Mouse (Mus musculus): ENCODE results near the gene Ccnd3. TPM values are rescaled to one million over a fixed set of nuclear protein-coding genes. Genes with fewer than 3 reads are reported as not detected.
"Not testable (repeated sequence)": the region's sequence is repeated elsewhere in the genome, so short reads cannot be mapped to it uniquely, and the experiment has no call there.

Ccnd3 gene
- total RNA-seq, 2 experiments from 2014 or later, result 31.0 to 31.7 TPM

DNA sequence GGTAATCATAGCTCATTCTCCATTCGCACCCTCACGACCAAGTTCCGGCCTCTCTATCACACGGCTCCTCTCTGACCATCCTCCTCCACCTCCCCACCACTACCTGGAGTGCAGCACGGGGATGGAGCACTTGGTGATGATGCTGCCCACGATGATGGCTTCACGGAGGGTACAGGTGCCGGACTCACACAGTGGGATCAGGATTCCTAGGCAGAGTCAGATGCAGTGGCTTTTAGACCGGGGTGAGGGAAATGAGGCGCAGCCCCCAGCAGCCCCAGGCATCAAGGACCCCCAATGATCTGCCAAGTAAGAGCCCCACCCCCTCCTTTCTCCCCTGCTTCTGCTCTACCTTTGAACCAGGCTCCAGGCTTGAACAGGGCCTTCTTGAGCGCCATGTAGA is 97.4 kb downstream of the Ccnd3 start:
- intact Hi-C loops (cut with DNase I), result no loop called here
- no peak for DNase-seq (ENCODE audit: low spot score in 2 of 2)

DNA sequence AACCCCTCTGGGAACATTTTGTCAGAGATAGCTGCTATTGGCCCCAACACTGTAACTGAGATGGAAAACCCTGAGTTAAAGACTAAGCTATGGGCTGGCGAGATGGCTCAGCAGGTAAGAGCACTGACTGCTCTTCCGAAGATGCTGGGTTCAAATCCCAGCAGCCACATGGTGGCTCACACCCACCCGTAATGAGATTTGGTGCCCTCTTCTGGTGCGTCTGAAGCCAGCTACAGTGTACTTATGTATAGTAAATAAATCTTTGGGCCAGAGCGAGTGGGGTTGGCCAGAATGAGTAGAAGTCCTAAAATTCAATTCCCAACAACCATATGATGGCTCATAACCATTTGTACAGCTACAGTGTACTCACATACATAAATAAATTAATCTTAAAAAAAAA is 101.4 kb downstream of the Ccnd3 start:
- intact Hi-C loops (cut with DNase I), result no loop called here
- no peak for DNase-seq (ENCODE audit: low spot score in 2 of 2)

DNA sequence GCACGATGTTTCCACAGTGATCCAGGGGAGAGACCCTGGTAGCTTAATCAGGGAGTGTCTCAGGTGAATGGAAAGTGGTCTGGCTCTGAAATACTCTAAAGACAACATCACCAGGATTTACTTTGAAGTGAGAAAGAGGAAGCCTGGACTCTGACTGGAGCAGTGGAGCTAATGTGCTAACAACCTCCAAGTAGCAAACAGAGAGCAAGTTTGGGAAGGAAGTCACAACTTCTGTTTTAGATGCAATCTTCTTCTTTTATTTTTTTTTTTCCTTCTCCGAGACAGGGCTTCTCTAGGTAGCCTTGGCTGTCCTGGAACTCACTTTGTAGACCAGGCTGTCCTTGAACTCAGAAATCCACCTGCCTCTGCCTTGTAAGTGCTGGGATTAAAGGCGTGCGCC is 104.3 kb downstream of the Ccnd3 start:
- DNase-seq (ENCODE audit: low spot score in 2 of 2), result no peak
- intact Hi-C loops (cut with DNase I), result no loop called here

DNA sequence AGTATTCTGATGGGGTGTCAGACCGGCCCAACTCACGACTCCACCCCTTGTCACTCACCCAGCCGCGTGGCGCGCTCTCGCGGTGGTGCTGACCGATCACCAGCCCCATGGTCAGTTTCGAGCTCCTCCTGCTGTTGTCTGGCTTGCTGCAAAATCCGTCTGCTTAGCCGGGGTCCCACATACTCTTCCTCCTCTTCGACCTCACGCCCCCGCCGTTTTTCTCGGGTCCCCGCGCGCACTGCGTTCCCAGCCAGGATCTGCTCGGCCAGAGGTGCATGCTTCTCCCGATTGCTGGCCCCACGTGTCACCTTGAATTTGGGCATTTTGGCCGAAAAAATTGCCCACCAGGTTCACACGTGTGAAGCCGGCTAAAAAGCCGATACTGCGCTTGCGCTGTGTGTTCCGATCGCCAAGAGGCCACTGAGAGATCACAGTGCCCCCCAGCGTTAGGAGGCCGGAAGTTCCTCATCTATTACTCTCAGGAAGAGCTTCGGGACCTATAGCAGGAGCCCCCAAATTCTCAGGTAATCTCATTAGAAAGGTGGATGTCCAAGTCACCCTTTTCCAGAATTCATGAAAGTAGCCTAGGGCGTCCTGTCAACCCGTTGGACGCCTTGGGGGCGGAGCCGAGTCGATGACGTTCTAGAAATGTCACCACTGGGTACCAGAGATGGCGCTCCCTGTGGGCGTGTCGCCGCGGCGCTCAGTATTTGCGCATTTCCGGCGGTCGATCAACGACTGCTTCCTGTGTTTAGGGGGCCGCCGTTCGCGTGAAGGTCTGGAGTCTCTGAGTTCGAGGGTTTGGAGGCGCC is 106.2 kb downstream of the Ccnd3 start, which contains the start of the genes Bysl, Med20 and Gm20517:
Bysl (minus strand) TSS at position 644 of the 812 bp plus-strand sequence.
Med20 (plus strand) TSS at position 734 of the 812 bp plus-strand sequence.
Gm20517 (plus strand) TSS at position 741 of the 812 bp plus-strand sequence.
- intact Hi-C loops (cut with DNase I), result loop anchor here (5.0 kb wide), 1 partner anchor 76 kb away; the partner anchor contains the start of genes Frs3 and Tomm6
- DNase-seq (ENCODE audit: low spot score in 2 of 2), result peak; percentile 96 to 98

DNA sequence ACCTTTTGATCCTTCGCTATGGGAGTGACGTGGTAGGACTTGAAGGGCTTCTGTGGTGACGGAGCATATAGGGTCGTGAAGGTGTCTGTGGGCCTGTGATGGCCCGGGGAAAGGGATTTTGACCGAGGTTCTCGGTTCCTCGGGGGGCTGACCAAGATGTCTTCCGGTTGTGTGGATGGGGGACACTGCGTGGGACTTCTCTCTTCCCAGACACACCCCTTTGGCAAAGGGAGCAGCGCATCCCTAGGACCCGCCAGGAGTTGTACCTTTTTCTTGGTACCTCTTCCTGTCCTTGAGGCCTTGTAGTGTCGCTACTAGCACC is 106.8 kb downstream of the Ccnd3 start:
- intact Hi-C loops (cut with DNase I), result loop anchor here (5.0 kb wide), 1 partner anchor 76 kb away; the partner anchor contains the start of genes Frs3 and Tomm6
- no peak for DNase-seq (ENCODE audit: low spot score in 2 of 2)

DNA sequence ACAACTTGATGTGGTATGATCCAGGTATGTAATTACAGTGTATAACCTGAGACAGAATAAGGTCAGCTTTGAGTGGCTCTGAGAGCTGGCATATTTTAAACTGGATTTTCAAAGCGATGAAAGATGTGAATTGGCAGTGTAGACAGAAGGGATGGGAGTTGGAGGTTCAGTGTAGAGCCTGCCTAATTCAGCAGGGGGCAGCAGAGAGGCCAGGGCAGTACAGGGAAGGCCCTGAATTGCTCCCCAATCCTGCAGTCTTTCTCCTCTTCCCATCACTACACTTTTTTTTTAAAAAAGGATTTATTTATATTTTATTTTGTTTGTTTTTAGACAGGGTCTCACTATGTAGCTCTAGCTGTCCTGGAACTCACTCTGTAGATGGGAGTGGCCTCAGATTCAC is 109.2 kb downstream of the Ccnd3 start:
- DNase-seq (ENCODE audit: low spot score in 2 of 2), result no peak
- intact Hi-C loops (cut with DNase I), result loop anchor here (5.0 kb wide), 1 partner anchor 73 kb away; the partner anchor contains the start of genes Frs3 and Tomm6

DNA sequence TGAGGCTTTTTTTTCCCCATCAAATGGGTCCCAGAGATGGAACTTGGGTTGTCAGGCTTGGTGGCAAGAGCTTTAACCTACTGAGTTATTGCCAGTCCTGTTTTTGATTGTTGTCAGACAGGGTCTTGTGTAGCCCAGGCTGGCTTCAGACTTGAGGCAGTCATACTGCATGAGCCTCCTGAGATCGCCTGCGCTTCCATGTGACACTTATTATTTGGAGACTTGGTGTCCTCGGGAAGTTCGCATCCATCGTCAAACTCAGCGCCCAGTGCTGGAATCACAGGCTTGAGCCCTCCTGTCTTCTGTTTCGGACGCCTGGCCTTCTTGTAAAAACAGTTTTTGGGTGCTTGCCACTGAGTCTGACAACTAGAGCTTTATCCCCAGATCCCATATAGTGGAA is 111.3 kb downstream of the Ccnd3 start:
- intact Hi-C loops (cut with DNase I), result no loop called here
- DNase-seq (ENCODE audit: low spot score in 2 of 2), result no peak

DNA sequence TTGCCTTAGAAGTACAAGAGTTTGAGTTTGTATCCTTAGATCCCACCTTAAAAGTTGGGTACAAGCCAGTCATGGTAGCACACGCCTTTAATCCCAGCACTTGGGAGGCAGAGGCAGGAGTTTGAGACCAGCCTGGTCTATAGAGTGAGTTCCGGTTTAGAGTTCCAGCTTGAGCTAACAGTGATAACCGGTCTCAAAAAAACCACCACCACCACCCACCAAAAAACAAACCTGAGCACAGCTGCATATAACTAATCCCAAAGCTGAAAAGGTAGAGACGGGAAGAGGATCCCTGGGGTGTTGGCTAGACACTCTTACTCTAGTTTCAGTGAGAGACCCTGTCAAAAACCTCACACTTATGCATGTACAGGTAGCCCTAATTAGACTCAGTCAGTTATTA is 111.8 kb downstream of the Ccnd3 start:
- intact Hi-C loops (cut with DNase I), result no loop called here
- no peak for DNase-seq (ENCODE audit: low spot score in 2 of 2)

DNA sequence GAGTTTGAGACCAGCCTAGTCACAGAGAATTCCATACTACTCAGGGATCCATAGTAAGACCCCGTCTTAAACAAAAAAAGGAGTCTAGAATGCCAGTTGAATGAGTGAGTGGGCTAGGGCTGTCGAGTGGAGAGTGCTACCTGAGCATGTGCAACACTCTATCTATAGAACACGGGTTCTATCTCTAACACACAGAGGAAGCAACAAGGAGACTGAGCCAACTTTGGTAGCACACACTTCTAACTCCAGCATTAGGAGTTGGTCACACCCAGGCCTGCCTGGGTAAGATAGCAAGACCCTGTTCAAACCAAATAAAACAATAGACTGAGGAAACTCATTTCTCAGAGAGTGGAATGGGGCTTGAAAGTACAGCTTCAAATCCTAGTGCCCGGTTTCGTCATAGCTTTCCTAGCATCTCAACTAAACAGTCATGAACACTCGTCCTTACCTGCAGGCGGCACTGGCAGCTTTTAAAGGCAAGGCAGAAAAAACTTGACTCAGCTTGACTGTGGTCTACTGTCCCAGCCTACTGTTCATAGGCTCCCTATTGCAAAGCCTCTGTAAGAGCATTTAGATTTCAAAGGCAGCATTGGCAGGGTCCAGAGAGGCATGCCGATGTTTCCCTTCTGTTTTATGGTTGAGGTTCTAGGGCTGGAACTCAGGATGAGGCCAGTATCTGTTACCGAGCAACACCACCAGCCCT is 112.9 kb downstream of the Ccnd3 start:
- DNase-seq (ENCODE audit: low spot score in 2 of 2), result no peak
- intact Hi-C loops (cut with DNase I), result no loop called here

DNA sequence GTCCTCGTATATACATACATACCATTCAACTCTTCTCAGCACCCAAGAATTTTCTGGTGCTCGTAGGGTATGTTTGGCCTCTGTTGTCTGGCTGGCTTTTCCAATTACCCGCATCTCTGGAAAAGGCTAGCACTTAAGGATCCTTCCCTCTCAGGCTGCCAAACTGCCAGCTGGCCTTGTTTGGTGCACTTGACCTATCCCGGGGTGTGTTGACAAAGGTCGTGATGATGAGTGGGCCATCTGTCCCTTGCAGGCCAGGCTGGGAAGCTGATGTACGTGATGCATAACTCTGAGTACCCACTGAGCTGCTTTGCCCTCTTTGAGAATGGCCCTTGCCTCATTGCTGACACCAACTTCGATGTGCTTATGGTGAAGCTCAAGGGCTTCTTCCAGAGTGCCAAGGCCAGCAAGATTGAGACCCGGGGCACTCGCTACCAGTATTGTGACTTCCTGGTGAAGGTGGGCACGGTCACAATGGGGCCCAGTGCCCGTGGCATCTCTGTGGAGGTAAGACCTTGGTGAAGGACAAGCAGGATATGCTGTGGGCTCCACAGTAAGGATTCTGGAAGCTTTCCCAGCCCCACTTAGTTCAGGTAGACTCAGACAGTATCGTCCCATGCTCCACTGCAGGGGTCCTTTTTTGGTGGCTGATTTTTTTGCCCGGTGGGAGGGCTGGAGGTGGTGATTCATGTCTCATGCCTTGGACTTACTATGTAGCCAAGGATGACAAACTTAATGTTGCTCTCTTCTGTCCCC is 113.9 kb downstream of the Ccnd3 start:
- no peak for DNase-seq (ENCODE audit: low spot score in 2 of 2)
- intact Hi-C loops (cut with DNase I), result no loop called here

DNA sequence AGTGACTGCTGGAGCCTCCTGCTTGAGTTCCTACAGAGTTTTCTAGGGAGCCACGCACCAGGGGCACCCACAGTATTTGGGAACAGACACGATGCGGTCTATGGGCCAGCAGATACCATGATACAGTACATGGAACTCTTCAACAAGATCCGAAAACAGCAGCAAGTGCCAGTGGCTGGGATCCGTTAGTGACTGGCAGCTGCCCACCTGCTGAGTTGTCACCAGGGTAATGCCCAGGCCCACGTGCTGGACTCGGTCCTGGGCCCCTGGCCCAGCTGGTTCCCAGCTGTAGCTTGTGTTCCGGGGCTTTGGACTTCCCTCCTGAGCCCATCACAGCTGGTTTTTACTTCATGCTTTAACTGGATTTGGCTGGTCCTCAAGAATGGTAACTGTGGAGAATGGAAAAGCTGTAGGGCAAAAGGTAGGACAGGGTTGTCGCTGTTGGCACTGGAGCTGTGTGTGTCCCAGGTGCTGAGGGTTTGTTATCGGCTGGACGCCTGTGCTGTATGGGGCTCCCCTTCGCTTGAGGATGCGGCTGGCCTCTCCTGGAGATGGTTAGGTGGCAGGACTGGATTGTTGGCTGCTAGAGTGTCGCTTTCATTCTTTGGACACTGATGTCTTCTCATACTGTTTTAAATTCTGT is 118.2 kb downstream of the Ccnd3 start:
- no peak for DNase-seq (ENCODE audit: low spot score in 2 of 2)
- intact Hi-C loops (cut with DNase I), result no loop called here

DNA sequence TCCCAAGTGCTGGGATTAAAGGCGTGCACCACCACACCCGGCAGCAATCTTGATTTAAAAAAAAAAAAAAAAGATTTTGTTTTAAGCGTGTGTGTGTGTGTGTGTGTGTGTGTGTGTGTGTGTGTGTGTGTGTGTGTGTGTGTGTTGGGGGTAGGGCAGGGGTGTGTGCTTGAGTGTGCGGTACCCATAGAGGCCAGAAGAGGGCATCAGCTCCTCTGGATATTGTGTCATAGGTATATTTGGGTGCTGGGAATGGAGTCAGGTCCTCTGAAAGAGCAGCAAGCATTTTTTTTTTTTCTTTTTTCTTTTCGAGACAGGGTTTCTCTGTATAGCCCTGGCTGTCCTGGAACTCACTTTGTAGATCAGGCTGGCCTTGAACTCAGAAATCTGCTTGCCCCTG is 119.7 kb downstream of the Ccnd3 start:
- intact Hi-C loops (cut with DNase I), result not testable (repeated sequence)

DNA sequence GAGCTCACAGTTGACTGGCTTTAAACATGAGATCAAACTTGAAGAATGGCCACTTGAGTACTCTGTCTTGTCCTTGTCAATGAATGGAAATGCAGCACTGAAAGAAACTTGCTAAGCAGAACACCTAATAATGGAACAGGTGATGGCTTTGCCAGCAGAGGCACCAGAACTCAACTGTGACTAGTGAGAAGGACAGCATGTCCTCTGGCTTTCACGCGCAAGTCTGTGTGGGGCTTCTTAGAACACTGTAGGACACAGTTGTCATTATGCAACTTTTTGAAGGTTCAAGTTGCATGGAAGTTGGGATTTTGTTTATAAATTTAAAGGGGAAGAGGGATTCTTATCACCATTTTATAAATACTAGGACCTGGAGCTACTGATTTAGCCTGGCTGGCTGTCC is 120.2 kb downstream of the Ccnd3 start:
- intact Hi-C loops (cut with DNase I), result no loop called here
- no peak for DNase-seq (ENCODE audit: low spot score in 2 of 2)

More for the DNA sequence above, 119.7 kb downstream of the Ccnd3 start:
- DNase-seq (ENCODE audit: low spot score in 2 of 2), result not testable (repeated sequence)

DNA sequence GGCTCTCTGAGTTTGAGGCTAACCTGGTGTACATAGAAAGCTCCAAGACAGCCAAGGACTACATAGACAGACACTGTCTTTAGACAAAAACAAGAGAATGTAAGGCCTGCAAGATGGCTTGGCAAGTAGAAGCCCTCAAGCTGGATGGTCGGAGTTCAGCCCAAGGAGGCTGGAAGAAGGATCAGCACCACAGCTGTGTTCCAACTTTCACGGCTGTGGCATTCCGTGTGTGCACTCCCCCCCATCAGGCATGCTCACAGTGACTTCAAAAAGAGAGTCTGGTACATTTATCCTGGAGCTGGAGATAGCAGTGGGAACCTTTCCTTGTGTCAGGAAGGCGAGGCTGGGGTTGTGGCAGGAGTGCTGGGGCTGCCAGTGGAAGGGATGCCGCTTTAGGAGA is 121.2 kb downstream of the Ccnd3 start:
- intact Hi-C loops (cut with DNase I), result no loop called here
- DNase-seq (ENCODE audit: low spot score in 2 of 2), result no peak

DNA sequence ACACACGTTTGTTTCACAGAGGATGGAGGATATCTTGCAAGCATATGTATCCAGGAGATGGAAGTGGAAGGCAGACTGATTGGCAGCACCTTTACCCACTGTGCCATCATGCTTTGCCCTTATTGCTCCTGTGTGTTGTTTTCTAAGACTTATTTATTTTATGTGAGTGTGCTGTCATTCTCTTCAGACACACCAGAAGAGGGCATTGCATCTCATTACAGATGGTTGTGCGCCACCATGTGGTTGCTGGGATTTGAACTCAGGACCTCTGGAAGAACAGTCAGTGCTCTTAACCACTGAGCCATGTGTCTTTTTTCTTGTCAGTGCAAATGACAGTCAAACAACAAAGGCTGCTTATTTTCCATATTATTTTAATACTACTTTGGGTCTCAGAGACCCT is 122.9 kb downstream of the Ccnd3 start:
- intact Hi-C loops (cut with DNase I), result no loop called here
- DNase-seq (ENCODE audit: low spot score in 2 of 2), result no peak

DNA sequence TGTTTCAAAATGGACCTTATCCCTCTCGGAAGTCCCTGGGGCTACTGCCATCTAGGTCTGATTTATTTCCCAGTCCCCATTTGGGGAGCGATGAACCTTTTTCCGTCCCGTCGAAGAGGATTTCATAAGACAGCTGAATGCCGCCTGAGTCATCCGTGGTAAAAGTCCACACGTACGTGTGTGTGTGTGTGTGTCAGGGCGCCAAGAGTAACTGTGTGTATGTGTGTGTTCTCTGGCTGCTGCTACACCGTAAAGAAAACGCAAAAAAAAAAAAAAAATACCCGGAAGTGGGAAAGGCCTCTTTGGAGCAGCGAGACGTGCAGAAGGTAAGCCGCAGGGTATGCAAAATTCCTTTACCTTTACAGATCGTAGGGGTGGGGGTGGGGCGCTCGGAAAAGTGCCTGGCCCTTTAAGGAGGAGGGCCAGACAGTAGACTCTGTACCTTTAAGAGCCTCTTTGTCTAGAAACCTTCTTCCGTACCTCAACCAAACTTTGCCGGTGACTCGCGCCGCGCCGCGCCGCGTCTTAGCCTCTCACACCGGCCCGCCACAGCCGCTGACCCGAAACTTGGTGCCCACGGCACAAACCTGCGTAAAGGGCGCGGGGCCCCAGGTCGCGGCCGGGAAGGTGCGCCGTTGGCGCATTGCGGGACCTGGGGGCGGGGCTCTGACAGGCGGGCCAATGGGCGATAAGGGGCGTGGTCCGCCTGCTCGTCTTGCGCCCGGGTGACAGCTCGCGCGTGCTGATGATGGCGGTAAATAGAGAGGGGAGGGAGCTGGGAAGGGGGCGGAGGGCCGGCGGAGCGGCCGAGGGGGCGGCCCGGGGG is 124.2 kb downstream of the Ccnd3 start:
- intact Hi-C loops (cut with DNase I), result loop anchor here (1.0 kb wide), 1 partner anchor 59 kb away; the partner anchor contains the start of gene Tomm6
- DNase-seq (ENCODE audit: low spot score in 2 of 2), result peak; percentile 95 to 96

DNA sequence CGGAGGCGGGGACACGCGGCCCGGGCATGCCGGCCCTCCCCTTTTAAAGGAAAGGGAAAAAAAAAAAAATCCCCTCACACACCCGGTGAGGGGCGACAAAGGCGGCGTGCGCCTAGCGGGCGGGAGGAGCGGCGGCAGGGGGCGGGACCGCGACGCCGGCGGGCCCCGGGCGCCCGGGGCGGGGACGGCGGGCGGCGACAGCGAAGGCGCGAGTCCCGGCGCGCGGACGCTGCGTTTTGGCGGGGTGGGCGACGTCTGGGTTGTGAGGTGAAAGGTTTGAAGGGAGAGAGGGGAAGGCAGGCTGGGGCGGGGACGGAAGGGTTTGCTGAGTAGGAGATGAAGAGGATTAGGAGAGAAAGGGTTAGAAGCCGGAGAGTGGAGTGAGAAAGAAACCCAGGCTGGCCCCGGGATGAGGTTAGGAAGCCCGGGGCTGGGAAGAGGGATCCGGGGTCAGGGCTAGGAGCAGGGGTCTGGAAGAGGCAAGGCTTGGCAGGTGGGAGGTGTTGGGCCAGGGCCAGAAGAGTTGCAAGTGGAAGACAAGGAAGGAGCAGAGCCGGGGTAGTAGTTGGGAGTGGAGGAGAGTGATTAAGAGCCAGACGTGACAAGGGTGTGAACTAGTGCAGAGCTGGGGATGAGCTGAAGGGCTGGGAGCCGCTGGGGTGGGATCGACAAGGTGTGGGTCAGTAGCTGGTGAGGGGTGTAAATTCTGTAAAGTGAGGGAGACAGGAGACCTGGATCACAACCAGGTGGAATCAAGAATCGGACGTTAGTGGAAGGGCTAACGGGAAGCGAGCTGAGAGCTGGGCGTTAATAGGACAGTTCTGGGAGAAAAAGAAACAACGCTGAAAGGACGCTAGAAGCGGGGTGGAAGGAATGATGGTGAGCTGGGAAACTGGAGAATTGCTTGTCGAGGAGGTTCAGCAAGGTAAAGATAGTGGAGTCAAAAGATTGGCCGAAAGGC is 125.1 kb downstream of the Ccnd3 start:
- intact Hi-C loops (cut with DNase I), result loop anchor here (1.0 kb wide), 1 partner anchor 58 kb away; the partner anchor contains the start of gene Tomm6
- DNase-seq (ENCODE audit: low spot score in 2 of 2), result peak in 1 of 2 experiments; percentile 36

DNA sequence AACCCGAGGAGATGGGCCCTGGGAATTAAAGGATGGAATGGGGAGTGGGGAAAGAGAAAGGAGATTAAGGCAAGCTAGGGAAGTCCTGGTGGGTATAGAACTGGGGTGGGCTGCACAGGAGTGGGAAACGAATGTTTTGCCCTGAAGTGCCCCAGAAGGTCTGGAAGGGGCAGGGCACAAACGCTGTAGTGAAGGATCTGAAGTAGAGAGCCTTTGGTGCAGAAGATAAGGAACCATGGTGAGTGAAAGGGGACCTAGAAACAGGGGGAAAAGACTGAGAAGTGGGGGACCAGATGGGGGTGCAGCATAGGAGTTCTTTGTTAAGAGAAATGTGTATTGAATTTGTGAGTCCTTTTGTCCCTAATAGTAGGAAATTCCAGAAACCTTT is 125.8 kb downstream of the Ccnd3 start, which contains the start of gene Usp49:
Usp49 (plus strand) TSS at position 13 of the 388 bp plus-strand sequence.
- DNase-seq (ENCODE audit: low spot score in 2 of 2), result no peak
- intact Hi-C loops (cut with DNase I), result no loop called here
